Mouse (Mus musculus) kidney, postnatal 25 days (tissue): ENCODE measurements around the gene Gabpb1.

Source experiments
- DNase-seq, 2 experiments: peaks; one replicate each; pipeline ENCODE4 v3.0.0; 2021; ENCODE audit warnings: mixed read lengths in 2 of 2

The Gabpb1 gene

DNA sequence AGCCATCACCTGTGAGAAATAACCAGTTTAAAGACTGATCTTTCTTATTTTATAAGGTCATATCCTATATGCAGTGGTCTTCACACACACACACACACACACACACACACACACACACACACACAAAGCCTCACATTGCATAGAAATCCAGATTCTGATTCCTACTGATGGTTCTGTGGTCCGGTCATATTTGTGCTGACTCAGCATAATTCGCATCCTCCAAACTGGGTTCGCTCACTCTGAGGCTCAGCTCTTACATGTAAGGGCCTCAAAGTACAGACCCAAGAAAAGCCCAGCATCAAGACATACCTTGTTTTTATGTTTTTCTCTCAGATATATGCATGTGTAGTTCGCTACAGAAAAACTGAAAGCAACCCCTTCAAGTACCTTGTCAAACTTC, 84.8 kb downstream of the Gabpb1 start:
- peak in 1 of 2 experiments; percentile 21 for DNase-seq

DNA sequence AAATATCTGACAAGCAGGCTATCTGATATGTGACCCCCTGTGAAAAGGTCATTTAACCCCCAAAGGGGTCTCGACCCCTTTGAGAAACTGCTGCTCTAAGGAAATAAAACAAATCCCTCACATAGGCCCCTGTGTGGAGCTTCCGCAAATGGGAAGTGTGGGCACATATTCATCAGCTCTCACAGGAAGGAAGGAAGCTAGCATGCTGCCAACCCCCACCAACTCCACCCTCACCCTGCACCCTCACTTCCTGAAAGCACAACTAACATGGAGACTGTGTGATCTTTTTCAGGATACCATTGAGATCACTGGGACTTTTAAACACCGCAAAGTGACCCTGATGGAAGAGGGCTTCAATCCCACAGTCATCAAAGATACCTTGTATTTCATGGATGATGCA, 88.7 kb downstream of the Gabpb1 start:
- peak in 1 of 2 experiments; percentile 38 for DNase-seq

DNA sequence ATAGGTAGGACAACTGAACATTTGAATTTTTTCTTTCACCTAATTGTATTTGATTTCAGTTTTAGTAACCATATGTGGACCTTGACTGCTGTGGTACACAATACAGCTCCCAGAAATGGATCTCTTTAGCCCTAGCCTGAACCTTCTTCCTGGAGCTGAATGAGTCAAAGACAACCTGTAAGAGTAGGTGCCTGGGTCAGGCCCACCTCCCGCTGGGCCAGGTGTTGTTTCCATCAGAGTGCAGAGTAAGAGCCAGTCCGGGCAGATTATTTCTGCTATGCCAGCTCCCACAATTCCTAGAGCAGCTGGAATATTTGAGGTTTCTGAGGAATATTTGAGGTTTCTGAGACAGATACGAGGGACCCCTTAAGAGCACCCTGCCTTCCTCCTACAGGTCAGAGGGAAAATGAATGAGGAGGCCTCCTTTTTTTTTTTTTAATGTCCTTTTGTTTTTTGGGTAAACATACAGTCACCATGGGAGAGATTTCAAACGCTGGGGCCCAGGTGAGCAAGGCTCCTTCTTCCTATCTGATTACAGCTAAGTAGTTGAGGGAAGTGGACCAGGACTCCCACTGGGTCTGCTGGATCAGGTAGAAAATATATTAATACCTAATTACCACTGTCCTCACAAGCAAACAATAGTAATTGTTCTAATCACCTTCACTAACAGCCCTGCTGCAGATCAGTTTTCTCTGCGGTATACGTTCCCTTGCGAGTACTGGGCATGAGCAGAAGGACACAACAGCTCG, 91.3 kb downstream of the Gabpb1 start:
- DNase-seq, result peak in 1 of 2 experiments; percentile 24

DNA sequence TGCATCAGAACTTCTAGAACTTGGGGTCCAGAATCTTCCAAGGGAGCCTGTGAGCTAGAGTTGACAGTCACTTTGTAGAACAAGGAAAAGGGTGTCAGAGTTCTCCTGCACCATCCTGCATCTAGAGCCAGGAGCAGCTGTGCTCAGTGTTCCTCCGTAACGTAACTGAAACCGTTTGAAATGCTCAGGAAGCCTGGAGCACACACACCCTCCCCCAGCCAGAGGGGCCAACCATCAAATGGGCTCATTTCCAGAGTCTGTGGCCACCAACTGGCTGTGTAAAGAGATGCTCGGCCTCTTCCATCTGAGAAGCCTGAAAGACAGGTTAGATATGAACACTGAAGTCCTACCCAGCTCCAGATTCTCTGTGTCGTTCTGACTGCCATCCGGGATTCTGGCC, 92.2 kb downstream of the Gabpb1 start:
- DNase-seq, result peak in 1 of 2 experiments; percentile 30

DNA sequence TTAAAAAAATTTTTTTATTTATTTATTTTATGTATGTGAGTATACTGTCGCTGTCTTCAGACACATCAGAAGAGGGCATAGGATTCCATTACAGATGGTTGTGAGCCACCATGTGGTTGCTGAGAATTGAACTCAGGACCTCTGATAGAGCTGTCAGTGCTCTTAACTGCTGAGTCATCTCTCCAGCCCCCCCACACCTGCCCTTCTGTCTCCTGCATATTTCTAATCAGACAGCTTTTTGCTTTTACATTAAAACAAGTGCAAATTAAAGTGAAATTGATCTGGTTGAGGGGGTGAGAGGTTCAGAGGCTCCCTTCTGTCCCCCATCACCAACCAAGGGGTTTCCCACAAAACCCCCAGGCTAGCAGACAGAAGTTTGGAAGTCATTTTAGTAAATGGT, 96.9 kb downstream of the Gabpb1 start:
- DNase-seq, result no peak
